Mouse (Mus musculus) 3134 (cell line): ENCODE measurements around the gene Adgrg2.

Source experiments
- DNase-seq: peaks from one replicate; pipeline ENCODE4 v3.0.0-alpha.2; 2011; ENCODE audit warnings: low spot score; ENCODE audit not compliant: insufficient read length; ENCODE audit errors: extremely low read depth

Adgrg2 gene

GRCm38 (mm10) chrX:160501687-160502047 is 111.2 kb downstream of the Adgrg2 start:
- DNase-seq, result no peak

- DNase-seq, result peak; percentile 90
Measured at GRCm38 (mm10) chrX:160502048-160503041, 111.9 kb downstream of the Adgrg2 start, which contains the start of gene Phka2. TSS of gene Phka2 (plus strand) at chrX:160502166.

GRCm38 (mm10) chrX:160509046-160509445 is 118.6 kb downstream of the Adgrg2 start:
- peak; percentile 33 for DNase-seq

- DNase-seq, result no peak
Measured at GRCm38 (mm10) chrX:160510197-160510596, 119.7 kb downstream of the Adgrg2 start.

- DNase-seq, result no peak
Measured at GRCm38 (mm10) chrX:160516027-160516426, 125.5 kb downstream of the Adgrg2 start.

- no peak for DNase-seq
Measured at GRCm38 (mm10) chrX:160542772-160543171, 152.3 kb downstream of the Adgrg2 start.
